Comparison of ENCODE assay signal across 27 mouse cellular contexts in the genomic region with DNA sequence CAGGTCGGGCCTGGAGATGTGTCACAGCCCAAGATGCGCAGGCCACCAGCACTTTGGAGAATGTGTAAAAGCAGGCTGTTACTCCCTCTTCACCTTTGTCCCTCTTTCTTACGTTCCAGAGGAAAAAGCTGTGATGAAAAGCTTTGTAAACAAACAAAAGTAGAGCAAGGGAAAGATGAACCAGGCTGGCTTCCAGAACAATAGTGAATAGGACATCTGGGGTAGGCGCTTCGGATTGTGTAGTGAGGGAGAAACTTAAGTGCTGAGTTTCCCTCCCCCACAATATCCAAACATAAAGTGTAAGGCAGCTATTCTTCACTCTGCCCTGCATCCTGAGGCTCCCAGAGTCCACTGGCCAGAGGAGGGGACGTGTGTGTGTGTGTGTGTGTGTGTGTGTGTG. TPM values are rescaled to one million over a fixed set of nuclear protein-coding genes. Genes with fewer than 3 reads are reported as not detected.
DNase-seq lines count a peak whose midpoint lies in the region; ATAC-seq and TF ChIP-seq lines count a peak whose summit lies in the region.
"Had no signal": no experiment of that assay in that cellular context is flagged by ENCODE, and none has a peak within 500 bp of the region (broad histone marks: within the 10 kb centered on the region; RNA-seq: fewer than 3 reads in every experiment).

No protein-coding gene starts in this region.

- H3K27me3 ChIP-seq in hindbrain, embryonic 10.5 days (ENCODE audit: insufficient read depth, poor library complexity, severe bottlenecking), result no peaks in the 10 kb centered on the region
- H3K27me3 ChIP-seq in hindbrain, embryonic 13.5 days, result no peaks in the 10 kb centered on the region
- H3K27me3 ChIP-seq in kidney, postnatal 0 days (ENCODE audit: insufficient read depth, low read length), result no peaks in the 10 kb centered on the region
- H3K27me3 ChIP-seq: embryonic facial prominence, embryonic 15.5 days; forebrain, embryonic 15.5 days; heart, embryonic 12.5 days; intestine, embryonic 15.5 days; limb, embryonic 12.5 days; liver, embryonic 15.5 days; lung, embryonic 15.5 days; midbrain, embryonic 13.5 days; neural tube, embryonic 13.5 days had no signal

- no peak for ATAC-seq in hindbrain, embryonic 13.5 days (ENCODE audit: low FRiP score)
- no peak for ATAC-seq in kidney, postnatal 0 days (replicated peaks; ENCODE audit: low FRiP score, low read depth)
- ATAC-seq: forebrain, embryonic 15.5 days; hindbrain, postnatal 0 days; intestine, embryonic 15.5 days; midbrain, embryonic 13.5 days had no signal

- peaks cover 10% of the 10 kb centered on the region for H3K4me1 ChIP-seq in hindbrain, embryonic 10.5 days (replicated peaks)
- H3K4me1 ChIP-seq in hindbrain, embryonic 13.5 days (replicated peaks), result 0 out of 2 replicates have a peak, but pooled peaks cover 8% of the 10 kb centered on the region
- no peaks in the 10 kb centered on the region for H3K4me1 ChIP-seq in kidney, postnatal 0 days (replicated peaks; ENCODE audit: insufficient read depth, low read length)
- H3K4me1 ChIP-seq: embryonic facial prominence, embryonic 15.5 days; forebrain, embryonic 15.5 days; heart, embryonic 12.5 days; intestine, embryonic 15.5 days; limb, embryonic 12.5 days; liver, embryonic 15.5 days; neural tube, embryonic 13.5 days had no signal

- TF ChIP-seq CTCF in kidney, postnatal 0 days (IDR thresholded peaks at IDR 0.05; ENCODE audit: low read depth), result no peak

- H3K4me3 ChIP-seq in hindbrain, embryonic 10.5 days, result no peak overlapping the region
- no peak overlapping the region for H3K4me3 ChIP-seq in hindbrain, embryonic 13.5 days
- H3K4me3 ChIP-seq in kidney, postnatal 0 days (replicated peaks; ENCODE audit: low read depth, low read length), result no peak overlapping the region
- H3K4me3 ChIP-seq: embryonic facial prominence, embryonic 15.5 days; forebrain, embryonic 15.5 days; heart, adult 2 months; heart, embryonic 12.5 days; intestine, embryonic 15.5 days; left cerebral cortex, adult 2 months; limb, embryonic 12.5 days; liver, embryonic 15.5 days; lung, embryonic 15.5 days; midbrain, embryonic 13.5 days; neural tube, embryonic 13.5 days had no signal

- no peaks in the 10 kb centered on the region for H3K36me3 ChIP-seq in hindbrain, embryonic 10.5 days
- H3K36me3 ChIP-seq in hindbrain, embryonic 13.5 days, result no peaks in the 10 kb centered on the region
- no peaks in the 10 kb centered on the region for H3K36me3 ChIP-seq in kidney, postnatal 0 days (ENCODE audit: insufficient read depth, low read length)
- H3K36me3 ChIP-seq: embryonic facial prominence, embryonic 15.5 days; forebrain, embryonic 15.5 days; heart, embryonic 12.5 days; intestine, embryonic 15.5 days; limb, embryonic 12.5 days; liver, embryonic 15.5 days; lung, embryonic 15.5 days; midbrain, embryonic 13.5 days; neural tube, embryonic 13.5 days had no signal

- no peaks in the 10 kb centered on the region for H3K9me3 ChIP-seq in hindbrain, embryonic 10.5 days
- no peaks in the 10 kb centered on the region for H3K9me3 ChIP-seq in hindbrain, embryonic 13.5 days
- no peaks in the 10 kb centered on the region for H3K9me3 ChIP-seq in kidney, postnatal 0 days (replicated peaks; ENCODE audit: low read length)
- H3K9me3 ChIP-seq: embryonic facial prominence, embryonic 15.5 days; forebrain, embryonic 15.5 days; heart, embryonic 12.5 days; intestine, embryonic 15.5 days; limb, embryonic 12.5 days; liver, embryonic 15.5 days; lung, embryonic 15.5 days; midbrain, embryonic 13.5 days had no signal

- H3K9ac ChIP-seq in hindbrain, embryonic 13.5 days, result no peak overlapping the region
- H3K9ac ChIP-seq in kidney, postnatal 0 days (ENCODE audit: low read depth, low read length), result no peak overlapping the region
- H3K9ac ChIP-seq: embryonic facial prominence, embryonic 15.5 days; forebrain, embryonic 15.5 days; heart, embryonic 12.5 days; intestine, embryonic 15.5 days; limb, embryonic 12.5 days; liver, embryonic 15.5 days; lung, embryonic 15.5 days; midbrain, embryonic 13.5 days; neural tube, embryonic 13.5 days had no signal

- DNase-seq in hindbrain, embryonic 10.5 days (ENCODE audit: low spot score), result no peak
- DNase-seq in kidney, postnatal 0 days (ENCODE audit: low spot score), result peak; percentile 28
- DNase-seq in kidney, postnatal 14 days, result no peak
- peak; percentile 89 for DNase-seq in adipocyte (ENCODE audit: low spot score)
- peak; percentile 24 for DNase-seq in brain, adult 2 months (ENCODE audit: low read depth, low spot score)
- DNase-seq: adrenal gland, adult 2 months; adrenal gland, postnatal 36 days; B cell, adult 2 months; cerebellum, adult 2 months; cerebellum, postnatal 14 days; heart, adult 2 months; heart, postnatal 4 days; kidney, adult 8-10 months; lung, postnatal 36 days; right cerebral cortex, postnatal 14 days had no signal

- 46% methylated on average over 6 of the region's 6 CpGs for WGBS in hindbrain, embryonic 10.5 days
- WGBS in hindbrain, embryonic 13.5 days, result 42% methylated on average over 6 of the region's 6 CpGs
- 36% methylated on average over 6 of the region's 6 CpGs for WGBS in kidney, postnatal 0 days

- no peak overlapping the region for H3K4me2 ChIP-seq in hindbrain, embryonic 13.5 days
- no peak overlapping the region for H3K4me2 ChIP-seq in kidney, postnatal 0 days (ENCODE audit: low read length)
- H3K4me2 ChIP-seq: embryonic facial prominence, embryonic 15.5 days; forebrain, embryonic 15.5 days; heart, embryonic 12.5 days; intestine, embryonic 15.5 days; limb, embryonic 12.5 days; liver, embryonic 15.5 days; lung, embryonic 15.5 days; midbrain, embryonic 13.5 days; neural tube, embryonic 13.5 days had no signal

- H3K27ac ChIP-seq in hindbrain, embryonic 10.5 days, result peak overlapping the region; percentile 67; the same call in 1 of the 2 replicates
- no peak overlapping the region for H3K27ac ChIP-seq in hindbrain, embryonic 13.5 days
- H3K27ac ChIP-seq in kidney, postnatal 0 days, result no peak overlapping the region
- H3K27ac ChIP-seq: embryonic facial prominence, embryonic 15.5 days; forebrain, embryonic 15.5 days; heart, adult 2 months; hindbrain, postnatal 0 days; intestine, embryonic 15.5 days; limb, embryonic 12.5 days; liver, embryonic 15.5 days; lung, embryonic 15.5 days; midbrain, embryonic 13.5 days; neural tube, embryonic 13.5 days had no signal

RNA-seq across cellular contexts. Expression of gene Slc1a3, which starts 31.0 kb away (rescaled TPM):
- 26.1 and 28.2 TPM in 2 replicates for polyA plus RNA-seq in hindbrain, embryonic 10.5 days (2016; fragmentation: Nextera tagmentation; extraction: Ambion mirVana)
- 161 and 176 TPM in 2 replicates for polyA plus RNA-seq in hindbrain, embryonic 13.5 days (2015; fragmentation: Nextera tagmentation; extraction: Ambion mirVana)
- polyA plus RNA-seq in kidney, postnatal 0 days (2015; fragmentation: Nextera tagmentation; extraction: Ambion mirVana), result 8.5 and 9.8 TPM in 2 replicates

Comparison
In these comparisons a context has a peak if more than half of its experiments do, and no peak if none do; other contexts are left out.
1. DNase-seq: peak in kidney, postnatal 0 days (single experiment), adipocyte (single experiment) and brain, adult 2 months (single experiment); none in hindbrain, embryonic 10.5 days (single experiment) and kidney, postnatal 14 days (single experiment).